Mouse (Mus musculus) neural tube, embryonic 15.5 days (tissue): ENCODE measurements around the gene Itgb3. TPM values are rescaled to one million over a fixed set of nuclear protein-coding genes. Genes with fewer than 3 reads are reported as not detected.

ENCODE experiments used
- ATAC-seq: fragments of 200-750 bp; cut with Nextera tagmentation; 2 replicates; pipeline ENCODE4 v1.8.0; 2017; ENCODE audit warnings: mild to moderate bottlenecking, moderate TSS enrichment, moderate library complexity; ENCODE audit not compliant: low FRiP score
- H3K27ac ChIP-seq: fragments of 300-500 bp; sonication (generic); replicated peaks from 2 replicates; pipeline ENCODE4 v1.5.1; 2015; ENCODE audit warnings: mild to moderate bottlenecking, inconsistent platforms
- H3K27me3 ChIP-seq: fragments of 300-500 bp; sonication (generic); replicated peaks from 2 replicates; pipeline ENCODE4 v1.6.1; 2015; ENCODE audit warnings: inconsistent platforms
- H3K36me3 ChIP-seq: fragments of 300-500 bp; sonication (generic); 2 replicates; pipeline ENCODE4 v1.6.1; 2015; ENCODE audit warnings: inconsistent platforms
- H3K4me1 ChIP-seq: fragments of 300-500 bp; sonication (generic); 2 replicates; pipeline ENCODE4 v1.6.1; 2015; ENCODE audit warnings: inconsistent platforms
- H3K4me2 ChIP-seq: fragments of 300-500 bp; sonication (generic); 2 replicates; pipeline ENCODE4 v1.6.1; 2015; ENCODE audit warnings: inconsistent platforms, mild to moderate bottlenecking, moderate library complexity
- H3K4me3 ChIP-seq: fragments of 300-500 bp; sonication (generic); replicated peaks from 2 replicates; pipeline ENCODE4 v1.5.1; 2015; ENCODE audit warnings: mild to moderate bottlenecking, inconsistent platforms
- H3K9ac ChIP-seq: fragments of 300-500 bp; sonication (generic); replicated peaks from 2 replicates; pipeline ENCODE4 v1.6.1; 2015; ENCODE audit warnings: mild to moderate bottlenecking, inconsistent platforms
- H3K9me3 ChIP-seq: fragments of 300-500 bp; sonication (generic); replicated peaks from 2 replicates; pipeline ENCODE4 v1.6.1; 2016; ENCODE audit warnings: inconsistent platforms
- WGBS: fragments of 180-500 bp; shearing (Covaris S2); methylation state at CpG from one replicate; pipeline ENCODE4 v1.1.7; 2015; ENCODE audit warnings: mixed read lengths; 5-methylcytosine and 5-hydroxymethylcytosine counted together
- polyA plus RNA-seq: library from polyadenylated mRNA; unstranded; fragments of >200 nt; fragmentation: Nextera tagmentation; extraction: Ambion mirVana; gene quantifications from 2 replicates; pipeline ENCODE4 v1.2.1, GENCODE M21; 2015

The Itgb3 gene
- polyA plus RNA-seq, 1 experiment from 2014 or later: 1.9 TPM

GRCm38 (mm10) chr11:104609033-104609684 lies 1.4 kb downstream of the Itgb3 start:
- no peak for ATAC-seq
- 73% methylated on average over 6 of the region's 6 CpGs for WGBS
- no peaks in the 10 kb centered on the region for H3K9me3 ChIP-seq
- peaks cover 28% of the 10 kb centered on the region for H3K27me3 ChIP-seq
- peak overlapping the region; percentile 70 for H3K4me2 ChIP-seq
- H3K9ac ChIP-seq: no peak overlapping the region
- H3K4me3 ChIP-seq: no peak overlapping the region
- no peaks in the 10 kb centered on the region for H3K36me3 ChIP-seq
- H3K27ac ChIP-seq: no peak overlapping the region
- H3K4me1 ChIP-seq: peaks cover 13% of the 10 kb centered on the region

DNA sequence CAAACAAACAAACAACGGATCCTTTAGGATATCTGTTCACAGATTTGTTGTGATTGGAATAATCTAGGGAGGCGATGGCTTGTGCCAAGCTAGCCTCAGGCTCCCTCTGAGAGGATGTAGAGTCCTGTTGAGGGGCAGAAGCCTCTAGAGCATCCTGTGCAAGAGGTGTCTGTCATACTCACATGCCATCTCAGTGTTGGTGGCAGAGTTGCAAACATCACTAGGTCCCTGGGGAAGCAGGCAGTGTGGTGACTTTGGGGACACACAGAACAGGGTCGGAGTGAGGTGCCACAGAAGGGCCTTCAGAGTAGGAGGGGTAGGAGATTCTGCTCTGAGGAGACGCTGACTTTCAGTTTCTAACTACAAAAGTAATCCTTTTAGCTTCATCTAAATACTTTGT lies 1.9 kb downstream of the Itgb3 start:
- Histone ChIP-seq H3K4me2 (no peak overlapping the region), H3K9me3 (no peaks in the 10 kb centered on the region), H3K9ac (no peak overlapping the region), H3K4me1 (peaks cover 13% of the 10 kb centered on the region), H3K27me3 (peaks cover 28% of the 10 kb centered on the region), H3K36me3 (no peaks in the 10 kb centered on the region), H3K4me3 (no peak overlapping the region), H3K27ac (no peak overlapping the region)
- ATAC-seq: no peak
- WGBS: 64% methylated on average over 4 of the region's 4 CpGs

DNA sequence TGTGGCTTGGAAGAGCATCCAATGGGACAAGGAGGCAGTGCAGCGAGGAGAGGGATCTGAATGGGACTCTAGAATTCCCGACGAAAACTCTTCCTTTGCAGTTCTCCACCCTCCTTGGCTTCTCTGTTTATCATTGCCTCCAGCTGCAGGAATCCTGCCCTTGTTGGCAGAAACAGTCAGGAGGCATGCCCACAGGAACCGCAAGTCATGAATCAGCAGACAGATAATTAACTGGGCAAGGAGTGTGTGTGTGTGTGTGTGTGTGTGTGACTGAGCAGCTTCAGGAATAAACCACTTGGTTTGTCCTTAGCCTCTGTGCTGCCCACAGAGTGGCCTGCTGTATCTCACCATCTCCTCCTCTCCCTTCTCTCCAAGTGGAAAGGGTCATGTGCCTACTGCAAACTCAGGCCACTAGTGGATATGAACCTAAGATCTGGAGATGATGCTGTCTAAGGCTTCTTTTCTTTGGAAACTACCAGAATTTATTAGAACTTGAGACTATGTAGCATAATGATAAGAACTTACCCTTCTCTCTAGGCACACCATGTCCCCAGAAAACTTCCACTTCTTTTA lies 3.9 kb downstream of the Itgb3 start:
- Histone ChIP-seq H3K36me3 (no peaks in the 10 kb centered on the region), H3K9me3 (no peaks in the 10 kb centered on the region), H3K27me3 (peaks cover 23% of the 10 kb centered on the region), H3K27ac (no peak overlapping the region), H3K9ac (no peak overlapping the region), H3K4me2 (no peak overlapping the region), H3K4me3 (no peak overlapping the region), H3K4me1 (peaks cover 13% of the 10 kb centered on the region)
- 42% methylated on average over 4 of the region's 4 CpGs for WGBS
- no peak for ATAC-seq

DNA sequence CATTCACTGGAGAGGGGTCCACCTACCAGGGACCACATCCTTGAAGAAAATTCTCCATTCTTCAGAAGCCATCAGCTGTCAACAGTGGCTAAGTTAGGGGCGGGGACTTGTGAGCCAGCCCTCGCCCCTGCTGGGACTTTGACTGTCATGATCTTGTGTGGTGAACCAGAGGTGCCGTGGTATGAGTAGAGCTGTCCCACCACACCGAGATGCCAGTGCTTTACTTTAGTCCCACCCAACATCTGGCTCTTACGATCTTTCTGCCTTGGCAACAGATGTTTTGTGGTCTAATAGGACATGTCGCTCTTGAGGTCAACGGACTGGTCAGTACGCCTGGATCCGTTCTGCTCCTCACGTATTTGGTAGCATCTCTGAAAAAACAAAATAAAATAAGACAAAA lies 5.8 kb downstream of the Itgb3 start:
- Histone ChIP-seq H3K4me1 (peaks cover 2% of the 10 kb centered on the region; the same call in 1 of the 2 replicates), H3K27me3 (peaks cover 21% of the 10 kb centered on the region), H3K9ac (no peak overlapping the region), H3K36me3 (no peaks in the 10 kb centered on the region), H3K27ac (no peak overlapping the region), H3K4me2 (no peak overlapping the region), H3K4me3 (no peak overlapping the region), H3K9me3 (no peaks in the 10 kb centered on the region)
- ATAC-seq: no peak
- 83% methylated on average over 10 of the region's 10 CpGs for WGBS

DNA sequence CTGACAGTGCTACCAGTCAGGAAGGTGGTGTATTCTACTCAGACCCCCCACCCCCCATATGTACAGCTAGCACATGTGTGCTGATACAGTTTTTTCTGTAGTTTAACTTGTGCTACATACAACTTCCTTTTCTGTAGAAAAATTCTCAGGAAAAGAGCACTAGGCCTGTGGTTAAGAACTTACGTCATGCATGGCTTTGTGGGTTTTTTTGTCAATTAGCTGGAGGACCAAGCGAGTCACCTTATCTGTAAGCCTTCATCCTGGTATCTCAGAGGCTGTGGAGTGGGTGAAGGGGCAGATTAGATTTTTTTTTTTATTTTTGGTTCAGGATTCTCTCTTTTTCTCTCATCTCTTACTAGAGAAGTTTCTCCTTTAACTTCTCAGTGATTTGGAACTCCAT lies 6.3 kb downstream of the Itgb3 start:
- Histone ChIP-seq H3K4me1 (peaks cover under 1% of the 10 kb centered on the region; the same call in 1 of the 2 replicates), H3K9ac (no peak overlapping the region), H3K27me3 (peaks cover 15% of the 10 kb centered on the region), H3K4me2 (no peak overlapping the region), H3K27ac (no peak overlapping the region), H3K4me3 (no peak overlapping the region), H3K36me3 (no peaks in the 10 kb centered on the region), H3K9me3 (no peaks in the 10 kb centered on the region)
- ATAC-seq: no peak
- 94% methylated on average over 2 of the region's 2 CpGs for WGBS

GRCm38 (mm10) chr11:104616182-104616581 lies 8.4 kb downstream of the Itgb3 start:
- ATAC-seq: no peak
- Histone ChIP-seq H3K36me3 (no peaks in the 10 kb centered on the region), H3K27ac (no peak overlapping the region), H3K9me3 (no peaks in the 10 kb centered on the region), H3K27me3 (no peaks in the 10 kb centered on the region), H3K4me3 (no peak overlapping the region), H3K9ac (no peak overlapping the region), H3K4me2 (no peak overlapping the region), H3K4me1 (peaks cover 8% of the 10 kb centered on the region)
- 81% methylated on average over 5 of the region's 5 CpGs for WGBS

DNA sequence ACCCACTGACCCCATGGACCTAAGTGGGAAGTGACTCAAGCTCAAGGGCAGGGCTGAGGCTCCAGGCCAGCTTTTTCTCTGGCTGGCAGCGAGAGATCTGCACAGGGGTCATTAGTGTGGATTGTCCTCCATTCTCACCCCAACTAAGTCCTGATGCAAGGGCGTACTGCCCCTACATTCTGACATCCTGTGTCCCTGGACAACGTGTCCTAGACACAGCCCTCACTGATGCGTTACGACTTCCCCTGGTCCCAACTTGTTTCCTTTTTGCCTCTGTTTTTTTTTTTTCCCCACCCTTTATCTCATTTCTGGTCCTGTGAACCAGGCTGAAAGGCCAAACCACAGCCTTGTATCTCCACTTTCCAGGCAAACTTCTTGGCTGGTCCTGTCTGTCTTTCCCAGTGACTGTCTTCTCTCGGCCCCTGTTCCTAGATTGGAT lies 10.9 kb downstream of the Itgb3 start:
- H3K9ac ChIP-seq: no peak overlapping the region
- 88% methylated on average over 6 of the region's 6 CpGs for WGBS
- peaks cover 8% of the 10 kb centered on the region for H3K4me1 ChIP-seq
- ATAC-seq: no peak
- no peaks in the 10 kb centered on the region for H3K27me3 ChIP-seq
- H3K36me3 ChIP-seq: no peaks in the 10 kb centered on the region
- H3K27ac ChIP-seq: no peak overlapping the region
- H3K4me3 ChIP-seq: no peak overlapping the region
- no peak overlapping the region for H3K4me2 ChIP-seq
- H3K9me3 ChIP-seq: no peaks in the 10 kb centered on the region

GRCm38 (mm10) chr11:104619084-104620022 lies 11.6 kb downstream of the Itgb3 start:
- H3K4me1 ChIP-seq: peaks cover 8% of the 10 kb centered on the region
- H3K9me3 ChIP-seq: no peaks in the 10 kb centered on the region
- H3K4me3 ChIP-seq: no peak overlapping the region
- WGBS: 40% methylated on average over 13 of the region's 13 CpGs
- no peak overlapping the region for H3K27ac ChIP-seq
- no peak for ATAC-seq
- H3K36me3 ChIP-seq: no peaks in the 10 kb centered on the region
- no peak overlapping the region for H3K4me2 ChIP-seq
- no peaks in the 10 kb centered on the region for H3K27me3 ChIP-seq
- no peak overlapping the region for H3K9ac ChIP-seq

DNA sequence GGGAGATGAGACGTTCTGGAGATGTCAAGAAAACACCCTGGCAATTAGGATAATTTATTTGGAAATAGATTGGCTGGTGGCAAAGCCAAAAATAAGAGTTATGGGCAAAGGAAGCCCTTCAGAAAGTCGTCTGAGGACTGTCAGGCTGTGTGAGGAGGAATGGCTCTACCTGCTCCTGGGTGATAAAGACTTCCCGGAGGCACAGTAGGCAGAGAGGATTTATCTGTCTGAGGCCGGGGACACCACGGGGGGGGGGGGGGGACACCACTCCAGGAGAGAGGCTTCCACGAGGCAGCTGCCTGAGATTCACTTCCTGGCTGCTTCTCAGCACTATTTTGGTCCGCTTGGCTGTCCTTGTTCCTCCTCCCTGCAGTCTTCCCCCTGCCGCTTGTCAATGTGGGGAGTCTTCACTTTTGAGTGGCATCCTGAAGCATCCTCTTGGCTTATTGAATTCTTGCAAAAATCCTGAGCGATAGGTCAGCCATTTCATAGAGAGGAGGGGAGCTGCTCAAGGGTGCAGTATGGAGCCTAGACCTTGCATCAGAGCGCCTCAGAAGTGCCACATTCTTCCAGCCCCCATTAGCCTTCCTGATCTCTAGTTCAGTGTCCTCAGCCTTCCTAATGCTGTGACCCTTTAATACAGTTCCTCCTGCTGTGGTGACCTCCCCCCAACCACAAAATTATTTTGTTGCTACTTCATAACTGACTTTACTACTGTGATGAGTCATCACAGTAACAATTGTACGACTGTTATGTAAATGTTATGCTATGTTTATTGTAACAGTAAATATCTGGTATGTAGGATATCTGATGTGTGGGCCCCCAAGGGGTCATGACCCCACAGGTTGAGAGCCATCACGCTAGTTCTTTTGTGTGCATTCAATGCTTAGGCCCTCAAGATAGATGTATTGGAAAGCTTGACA lies 14.5 kb downstream of the Itgb3 start:
- ATAC-seq: no peak
- H3K36me3 ChIP-seq: no peaks in the 10 kb centered on the region
- H3K9ac ChIP-seq: no peak overlapping the region
- no peak overlapping the region for H3K4me2 ChIP-seq
- no peaks in the 10 kb centered on the region for H3K27me3 ChIP-seq
- peaks cover 12% of the 10 kb centered on the region for H3K4me1 ChIP-seq
- no peaks in the 10 kb centered on the region for H3K9me3 ChIP-seq
- WGBS: 44% methylated on average over 12 of the region's 12 CpGs
- H3K4me3 ChIP-seq: no peak overlapping the region
- no peak overlapping the region for H3K27ac ChIP-seq

GRCm38 (mm10) chr11:104624791-104625391 lies 17.1 kb downstream of the Itgb3 start:
- Histone ChIP-seq H3K9me3 (no peaks in the 10 kb centered on the region), H3K4me3 (no peak overlapping the region), H3K4me1 (0 out of 2 replicates have a peak, but pooled peaks cover 7% of the 10 kb centered on the region), H3K9ac (no peak overlapping the region), H3K36me3 (no peaks in the 10 kb centered on the region), H3K4me2 (no peak overlapping the region), H3K27ac (no peak overlapping the region), H3K27me3 (no peaks in the 10 kb centered on the region)
- 50% methylated on average over 6 of the region's 6 CpGs for WGBS
- ATAC-seq: no peak
